Mouse (Mus musculus) lung, adult 2 months (tissue): ENCODE data around the gene Kmt2d. TPM values are rescaled to one million over a fixed set of nuclear protein-coding genes. Genes with fewer than 3 reads are reported as not detected.

Source experiments
- DNase-seq: peaks from one replicate; pipeline ENCODE4 v3.0.0; 2022
- H3K4me1 ChIP-seq: fragments of 200-500 bp; 2 replicates; pipeline ENCODE4 v1.6.1; 2011; ENCODE audit warnings: low read length; ENCODE audit not compliant: control insufficient read depth, insufficient read depth
- H3K4me3 ChIP-seq: fragments of 200-500 bp; replicated peaks from 2 replicates; pipeline ENCODE3; 2011; ENCODE audit warnings: low read depth, mild to moderate bottlenecking, control low read depth, low read length; ENCODE audit errors: extremely low read depth
- CTCF ChIP-seq: fragments of 200-500 bp; IDR thresholded peaks from 2 replicates; pipeline ENCODE4 v1.5.1; 2011; ENCODE audit warnings: mild to moderate bottlenecking, low read length, control low read depth; ENCODE audit not compliant: insufficient read depth
- POLR2A ChIP-seq: fragments of 200-500 bp; IDR thresholded peaks from 2 replicates; pipeline ENCODE4 v1.6.1; 2011; ENCODE audit warnings: low read depth, mild to moderate bottlenecking, control low read depth, low read length, borderline replicate concordance; ENCODE audit errors: extremely low read depth
- WGBS: fragments of 180-500 bp; shearing (Covaris S2); methylation state at CpG from one replicate; pipeline ENCODE4 v1.1.7; 2018; 5-methylcytosine and 5-hydroxymethylcytosine counted together
- polyA plus RNA-seq: library from polyadenylated mRNA; depleted of rRNA; stranded (reverse); fragments of >200 nt; gene quantifications from 2 replicates; pipeline ENCODE4 v1.2.3, GENCODE M21; 2012

The Kmt2d gene
- polyA plus RNA-seq, 1 experiment = 36.0 TPM

DNA sequence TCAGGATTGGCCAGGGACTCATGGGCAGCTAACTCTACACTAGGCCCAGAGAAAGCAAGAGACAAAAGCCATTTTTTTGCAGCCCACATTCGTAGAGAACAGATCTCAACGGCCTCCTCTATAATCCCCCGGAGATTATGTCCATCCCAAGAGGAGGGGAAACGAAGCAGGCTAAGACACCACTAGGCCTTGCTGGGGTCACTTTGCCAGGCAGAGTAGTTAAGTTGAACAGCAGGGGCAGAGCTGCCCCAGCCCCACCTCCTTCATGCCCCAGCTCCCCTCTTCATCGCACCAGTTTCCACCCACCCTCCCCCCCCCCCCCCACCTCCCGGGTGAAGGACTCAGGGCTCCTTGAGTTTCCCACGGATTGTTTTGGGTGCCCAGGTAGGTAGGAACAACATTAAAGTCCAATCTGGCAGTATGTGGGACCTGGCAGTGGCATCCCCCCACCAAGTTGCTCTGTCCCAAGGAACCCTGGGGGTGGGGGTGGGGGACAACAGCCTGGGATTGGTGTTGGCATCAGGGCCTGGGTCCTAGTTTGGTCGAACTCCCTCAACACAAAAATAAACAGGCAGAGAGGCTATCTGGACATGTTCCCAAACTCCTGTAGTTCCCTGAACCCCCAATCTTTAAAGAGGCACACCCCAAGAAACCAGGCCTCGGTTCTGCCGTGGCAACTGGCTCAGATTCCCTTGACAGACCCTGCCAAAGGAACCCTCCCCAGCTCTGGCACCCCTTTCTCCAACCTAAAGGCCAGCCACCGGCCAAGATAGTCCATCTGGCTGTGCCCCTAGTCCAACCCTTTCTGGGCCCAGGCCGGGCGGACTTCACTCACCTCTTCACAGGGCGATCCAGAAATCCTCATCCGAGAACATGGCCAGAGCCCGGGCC lies 580 bp downstream of the Kmt2d start:
- peaks cover 20% of the 10 kb centered on the region for H3K4me1 ChIP-seq
- under 1% methylated on average over 16 of the region's 16 CpGs for WGBS
- TF ChIP-seq CTCF = no peak
- no peak for TF ChIP-seq POLR2A
- peak; percentile 44 for DNase-seq
- H3K4me3 ChIP-seq = peak overlapping the region; percentile 95

DNA sequence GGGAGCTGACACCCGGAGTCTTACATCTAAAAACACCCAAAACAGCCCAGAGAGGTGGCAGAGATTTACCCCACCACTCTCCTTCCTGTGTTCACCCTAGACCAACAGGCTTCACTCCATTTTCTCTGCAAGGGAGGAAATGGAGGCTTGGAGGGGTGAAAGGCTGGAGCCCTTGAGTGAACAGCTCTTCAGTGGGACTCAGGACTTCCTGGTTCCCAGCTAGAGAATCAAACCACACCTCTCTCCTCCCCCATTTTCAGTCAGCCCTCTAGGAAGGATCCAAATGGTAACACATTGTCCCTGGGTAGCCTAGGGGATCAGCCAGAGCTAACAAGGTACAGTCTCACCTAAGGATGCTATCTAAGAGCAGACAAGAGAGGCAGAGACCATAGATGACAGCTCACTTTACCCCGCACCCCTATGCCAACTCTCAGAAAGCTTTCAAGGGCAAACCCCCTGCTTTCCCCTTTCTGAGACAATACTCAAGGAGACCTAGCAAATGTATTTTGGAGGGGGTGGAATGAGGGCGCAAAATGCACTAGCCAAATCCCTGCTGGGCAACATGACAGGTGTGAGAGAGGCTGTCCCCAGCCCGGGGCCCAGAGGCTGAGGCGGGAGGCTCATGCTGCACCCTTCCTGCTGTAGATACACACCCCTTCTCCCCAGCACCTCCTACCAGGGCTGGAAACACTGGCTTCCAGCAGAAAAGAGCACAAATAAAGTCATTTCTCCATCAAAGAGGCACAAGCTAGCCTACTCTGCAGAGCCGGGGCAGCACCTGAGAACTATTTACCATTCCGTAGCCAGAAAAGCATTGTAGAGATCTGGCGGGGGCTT lies 1.4 kb downstream of the Kmt2d start:
- no peak for TF ChIP-seq CTCF
- no peak for TF ChIP-seq POLR2A
- WGBS = 1% methylated on average over 8 of the region's 8 CpGs
- H3K4me1 ChIP-seq = peaks cover 20% of the 10 kb centered on the region
- peak; percentile 44 for DNase-seq
- H3K4me3 ChIP-seq = peak overlapping the region; percentile 67

DNA sequence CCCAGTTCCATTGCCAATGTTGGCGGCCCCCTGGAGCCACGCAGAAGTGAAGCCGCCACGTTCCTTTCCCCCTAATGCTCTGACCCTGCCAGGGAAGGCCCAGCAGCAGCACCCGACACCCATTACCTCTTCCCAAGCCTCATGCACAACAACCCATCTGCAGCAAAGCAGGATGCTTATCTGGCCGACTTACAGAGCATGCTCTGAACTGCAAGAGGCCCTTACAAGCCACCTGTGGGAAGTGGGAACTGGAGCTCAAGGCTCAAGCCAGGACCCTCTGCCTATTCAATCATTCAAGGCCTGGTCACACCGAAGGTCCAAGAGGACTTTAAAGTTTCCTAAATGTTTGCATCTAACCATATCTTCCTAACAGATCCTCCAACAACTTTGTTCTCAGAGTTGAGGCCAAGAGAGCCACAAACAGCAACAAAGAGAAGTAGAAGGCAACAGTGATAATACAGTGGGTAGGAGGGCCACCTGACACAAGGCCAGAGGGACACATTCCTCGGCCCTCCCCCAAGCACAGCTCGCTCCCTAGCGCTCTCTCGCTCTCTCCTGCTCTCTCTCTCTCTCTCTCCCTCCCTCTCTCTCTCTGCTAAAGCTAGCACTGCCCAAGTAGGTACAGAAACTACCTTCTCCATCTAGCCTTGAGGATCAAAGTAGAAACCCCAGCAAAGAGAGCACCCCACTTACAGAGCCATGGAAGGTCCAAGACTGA lies 2.5 kb downstream of the Kmt2d start:
- H3K4me3 ChIP-seq = no peak overlapping the region
- TF ChIP-seq POLR2A = no peak
- no peak for TF ChIP-seq CTCF
- H3K4me1 ChIP-seq = peaks cover 20% of the 10 kb centered on the region
- WGBS = 23% methylated on average over 11 of the region's 11 CpGs
- no peak for DNase-seq

DNA sequence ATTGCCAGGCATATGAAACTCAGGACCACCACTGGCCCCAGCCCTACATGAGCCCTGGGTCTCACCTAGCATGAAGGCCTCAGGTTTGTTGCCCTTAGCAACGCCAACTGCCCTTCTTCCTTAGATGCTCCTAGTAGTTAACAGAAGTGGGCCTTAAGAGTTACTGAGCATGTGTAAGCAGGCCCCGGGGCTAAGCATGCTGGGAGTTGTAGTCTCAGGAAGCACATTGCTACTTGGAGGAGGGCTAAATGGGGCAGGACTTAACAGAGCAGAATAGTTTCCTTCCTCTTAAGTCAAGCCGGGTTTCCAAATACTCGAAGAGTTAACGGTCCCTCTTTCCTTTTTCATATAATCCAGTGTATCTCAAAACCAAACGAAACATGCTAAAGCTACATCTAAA lies 3.7 kb downstream of the Kmt2d start:
- Histone ChIP-seq H3K4me1 (peaks cover 20% of the 10 kb centered on the region), H3K4me3 (no peak overlapping the region)
- DNase-seq = peak; percentile 55
- 7% methylated on average over 6 of the region's 6 CpGs for WGBS
- TF ChIP-seq CTCF (no peak), POLR2A (no peak)

DNA sequence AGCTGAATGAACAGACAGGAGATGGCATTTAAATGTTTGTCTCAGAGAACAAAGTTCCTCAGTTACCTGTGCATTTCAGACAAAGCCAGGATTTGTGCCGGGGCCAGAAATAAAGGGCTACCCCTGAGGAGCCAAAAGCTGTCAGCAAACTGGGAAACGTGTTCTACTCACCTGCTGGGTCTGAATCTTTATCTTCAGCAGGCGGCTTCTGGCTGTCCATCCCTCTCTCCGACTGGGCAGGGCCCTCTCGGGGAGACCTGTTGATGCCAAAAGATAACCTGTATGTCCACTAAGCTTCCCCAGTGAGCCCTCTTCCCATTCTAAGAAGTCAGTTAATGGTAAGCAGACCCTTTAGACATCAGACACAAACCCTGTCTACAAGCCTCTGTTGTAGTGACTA lies 4.5 kb downstream of the Kmt2d start:
- no peak for TF ChIP-seq CTCF
- no peak for TF ChIP-seq POLR2A
- WGBS = 74% methylated on average over 5 of the region's 5 CpGs
- Histone ChIP-seq H3K4me1 (peaks cover 20% of the 10 kb centered on the region), H3K4me3 (no peak overlapping the region)
- no peak for DNase-seq

DNA sequence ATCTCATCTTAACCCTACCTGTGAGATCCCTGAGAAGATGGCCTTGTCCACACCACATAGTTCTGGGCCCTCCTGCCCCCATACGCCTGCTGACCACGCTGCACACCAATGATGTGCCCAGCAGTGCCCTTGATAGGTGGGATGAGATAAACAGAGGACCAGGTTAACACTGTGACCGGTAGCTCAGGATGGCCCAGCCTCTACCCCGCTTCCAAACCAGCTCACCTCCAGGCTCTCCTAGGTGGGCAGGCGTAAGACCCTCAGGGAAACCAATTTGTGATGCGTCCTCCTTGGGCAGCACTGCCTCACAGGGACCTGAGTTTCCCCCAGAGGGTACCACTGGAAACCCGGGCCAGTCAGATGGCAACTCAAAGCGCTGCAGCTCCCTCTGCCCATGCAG lies 5.2 kb downstream of the Kmt2d start:
- DNase-seq = no peak
- 94% methylated on average over 8 of the region's 8 CpGs for WGBS
- Histone ChIP-seq H3K4me3 (no peak overlapping the region), H3K4me1 (peaks cover 20% of the 10 kb centered on the region)
- TF ChIP-seq POLR2A (no peak), CTCF (no peak)

DNA sequence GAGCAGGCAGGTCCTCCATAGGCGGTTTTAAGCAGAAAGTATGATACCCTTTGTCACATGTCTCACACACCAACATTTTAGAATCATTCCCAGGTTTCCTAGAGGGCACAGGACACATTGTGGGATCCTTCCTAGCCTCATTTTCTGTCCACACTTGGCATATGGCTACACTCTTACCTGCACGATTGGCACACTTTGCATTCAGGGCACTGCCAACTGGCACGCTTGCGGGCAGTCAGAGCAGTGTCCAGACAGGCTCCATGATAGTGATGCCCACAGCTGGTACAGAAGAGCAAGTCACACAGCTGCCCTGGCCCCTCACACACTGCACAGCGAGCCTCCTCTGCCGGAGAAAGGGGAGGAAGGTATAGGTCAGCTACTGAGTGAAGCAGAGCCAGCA lies 6.1 kb downstream of the Kmt2d start:
- 94% methylated on average over 6 of the region's 6 CpGs for WGBS
- no peak overlapping the region for H3K4me3 ChIP-seq
- TF ChIP-seq POLR2A (no peak), CTCF (no peak)
- H3K4me1 ChIP-seq = peaks cover 20% of the 10 kb centered on the region
- DNase-seq = no peak

DNA sequence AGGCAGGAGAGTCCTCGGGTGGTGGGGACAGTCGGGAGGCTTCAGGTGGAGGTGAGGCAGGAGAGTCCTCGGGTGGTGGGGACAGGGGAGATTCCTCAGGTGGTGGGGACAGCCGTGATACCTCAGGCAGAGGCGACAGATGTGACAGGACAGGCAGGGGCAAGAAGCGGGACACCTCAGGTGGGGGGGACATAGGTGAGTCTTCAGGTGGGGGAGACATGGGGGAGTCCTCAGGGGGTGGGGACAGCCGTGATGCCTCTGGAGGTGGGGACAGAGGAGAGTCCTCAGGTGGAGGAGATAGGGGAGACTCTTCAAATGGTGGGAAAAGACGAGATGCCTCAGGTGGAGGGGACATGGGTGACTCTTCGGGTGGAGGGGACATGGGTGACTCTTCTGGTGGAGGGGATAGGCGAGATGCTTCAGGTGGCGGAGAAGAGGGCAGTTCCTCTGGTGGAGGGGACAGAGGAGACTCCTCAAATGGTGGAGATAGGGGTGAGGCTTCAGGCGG lies 7.5 kb downstream of the Kmt2d start:
- no peak for DNase-seq
- TF ChIP-seq POLR2A (no peak), CTCF (no peak)
- peaks cover 13% of the 10 kb centered on the region for H3K4me1 ChIP-seq
- WGBS = 83% methylated on average over 12 of the region's 12 CpGs
- H3K4me3 ChIP-seq = no peak overlapping the region
